Mouse (Mus musculus) small intestine, adult 2 months (tissue): ENCODE results near the gene Dact2.

Experiments
- CTCF ChIP-seq: fragments of 200-500 bp; IDR thresholded peaks from 2 replicates; pipeline ENCODE4 v1.5.1; 2012; ENCODE audit warnings: low read depth, mild to moderate bottlenecking, control low read depth, inconsistent platforms, low read length, moderate library complexity, mixed read lengths; ENCODE audit not compliant: insufficient replicate concordance, insufficient read length; ENCODE audit errors: extremely low read depth
- POLR2A ChIP-seq: fragments of 200-500 bp; IDR thresholded peaks from 2 replicates; pipeline ENCODE4 v1.6.1; 2012; ENCODE audit warnings: low read depth, mild to moderate bottlenecking, control low read depth, inconsistent platforms, low read length, moderate library complexity

GRCm38 (mm10) chr17:14247931-14248330 is 43.8 kb upstream of the Dact2 start:
- TF ChIP-seq POLR2A: no peak
- no peak for TF ChIP-seq CTCF
